Mouse (Mus musculus) neural tube, embryonic 15.5 days (tissue): ENCODE measurements at regions not wholly inside any gene's neighbourhood (a gene's known extent, or its start where the extent isn't known, plus 50 kb on each side); places are given as distances from the start of the nearest gene placed in this dataset.

Source experiments
- ATAC-seq: fragments of 200-750 bp; cut with Nextera tagmentation; 2 replicates; pipeline ENCODE4 v1.8.0; 2017; ENCODE audit warnings: mild to moderate bottlenecking, moderate TSS enrichment, moderate library complexity; ENCODE audit not compliant: low FRiP score
- H3K27ac ChIP-seq: fragments of 300-500 bp; sonication (generic); replicated peaks from 2 replicates; pipeline ENCODE4 v1.5.1; 2015; ENCODE audit warnings: mild to moderate bottlenecking, inconsistent platforms
- H3K27me3 ChIP-seq: fragments of 300-500 bp; sonication (generic); replicated peaks from 2 replicates; pipeline ENCODE4 v1.6.1; 2015; ENCODE audit warnings: inconsistent platforms
- H3K36me3 ChIP-seq: fragments of 300-500 bp; sonication (generic); 2 replicates; pipeline ENCODE4 v1.6.1; 2015; ENCODE audit warnings: inconsistent platforms
- H3K4me1 ChIP-seq: fragments of 300-500 bp; sonication (generic); 2 replicates; pipeline ENCODE4 v1.6.1; 2015; ENCODE audit warnings: inconsistent platforms
- H3K4me2 ChIP-seq: fragments of 300-500 bp; sonication (generic); 2 replicates; pipeline ENCODE4 v1.6.1; 2015; ENCODE audit warnings: inconsistent platforms, mild to moderate bottlenecking, moderate library complexity
- H3K4me3 ChIP-seq: fragments of 300-500 bp; sonication (generic); replicated peaks from 2 replicates; pipeline ENCODE4 v1.5.1; 2015; ENCODE audit warnings: mild to moderate bottlenecking, inconsistent platforms
- H3K9ac ChIP-seq: fragments of 300-500 bp; sonication (generic); replicated peaks from 2 replicates; pipeline ENCODE4 v1.6.1; 2015; ENCODE audit warnings: mild to moderate bottlenecking, inconsistent platforms
- H3K9me3 ChIP-seq: fragments of 300-500 bp; sonication (generic); replicated peaks from 2 replicates; pipeline ENCODE4 v1.6.1; 2016; ENCODE audit warnings: inconsistent platforms
- WGBS: fragments of 180-500 bp; shearing (Covaris S2); methylation state at CpG from one replicate; pipeline ENCODE4 v1.1.7; 2015; ENCODE audit warnings: mixed read lengths; 5-methylcytosine and 5-hydroxymethylcytosine counted together

DNA sequence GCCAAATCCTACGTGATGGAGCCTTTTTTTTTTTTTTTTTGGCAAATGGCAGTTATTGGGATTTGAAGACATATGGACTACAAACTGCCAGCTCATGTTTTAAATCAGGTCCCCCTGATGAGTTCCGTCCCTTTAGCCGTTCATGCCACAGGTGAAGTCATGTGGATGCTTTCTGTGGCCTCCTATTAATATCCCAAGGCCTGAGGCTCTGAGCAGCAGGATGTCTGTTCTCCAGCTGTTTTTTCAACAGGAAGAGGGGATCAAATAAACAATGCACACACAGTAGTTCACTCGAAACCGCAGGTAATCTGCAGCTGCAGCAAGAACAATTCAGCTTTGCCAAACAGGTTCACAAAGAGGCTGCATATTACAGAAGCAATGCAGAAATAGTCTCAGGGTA is 112.1 kb downstream of the Dusp6 start:
- no peaks in the 10 kb centered on the region for H3K9me3 ChIP-seq
- H3K27ac ChIP-seq = no peak overlapping the region
- no peaks in the 10 kb centered on the region for H3K27me3 ChIP-seq
- no peak for ATAC-seq
- no peaks in the 10 kb centered on the region for H3K36me3 ChIP-seq
- no peak overlapping the region for H3K4me3 ChIP-seq
- no peak overlapping the region for H3K9ac ChIP-seq
- 0 out of 2 replicates have a peak, but pooled peaks cover 8% of the 10 kb centered on the region for H3K4me1 ChIP-seq
- WGBS = 60% methylated on average over 5 of the region's 5 CpGs
- no peak overlapping the region for H3K4me2 ChIP-seq

DNA sequence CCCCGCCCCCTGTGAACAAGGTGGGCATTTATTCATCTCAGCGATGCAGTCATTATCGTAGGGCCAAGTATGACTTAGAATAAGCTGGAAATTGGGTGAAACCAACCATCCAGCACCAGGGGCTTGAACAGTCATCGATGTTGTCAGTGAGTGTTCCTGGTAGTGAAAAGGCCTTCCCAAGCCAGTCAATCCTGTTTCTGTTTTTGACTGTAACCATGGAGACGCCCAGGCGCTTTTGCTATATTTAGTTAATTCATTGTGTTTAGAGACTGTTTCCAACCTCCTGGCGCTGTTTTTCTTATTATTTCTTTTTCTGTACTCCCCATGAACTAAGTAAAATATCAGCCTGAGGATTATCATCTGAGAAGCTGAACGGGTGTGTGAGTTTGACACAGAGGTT is 113.4 kb downstream of the Dusp6 start:
- Histone ChIP-seq H3K36me3 (no peaks in the 10 kb centered on the region), H3K4me3 (no peak overlapping the region), H3K4me1 (0 out of 2 replicates have a peak, but pooled peaks cover 8% of the 10 kb centered on the region), H3K27me3 (no peaks in the 10 kb centered on the region), H3K4me2 (no peak overlapping the region), H3K9ac (no peak overlapping the region), H3K9me3 (no peaks in the 10 kb centered on the region), H3K27ac (no peak overlapping the region)
- ATAC-seq = no peak
- 77% methylated on average over 8 of the region's 8 CpGs for WGBS

DNA sequence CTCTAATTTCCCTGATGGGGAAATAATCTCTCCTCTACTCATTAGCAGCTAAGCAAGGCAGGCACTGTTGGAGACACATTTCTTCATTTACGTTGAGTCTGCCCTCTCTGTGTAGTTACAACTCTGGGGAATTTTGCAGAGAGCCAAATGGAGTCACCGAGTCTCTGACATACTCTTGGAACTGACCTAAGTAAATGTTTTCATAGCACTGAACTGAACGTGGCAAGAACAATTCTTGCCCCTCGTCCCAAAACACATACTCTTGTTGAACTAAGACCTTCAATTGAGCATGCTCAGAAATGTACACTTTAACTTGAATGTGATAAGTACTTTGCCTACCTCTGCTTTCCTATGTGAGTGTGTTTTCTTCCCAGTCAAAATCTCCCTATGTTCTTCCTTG is 114.5 kb downstream of the Dusp6 start:
- Histone ChIP-seq H3K9me3 (no peaks in the 10 kb centered on the region), H3K27me3 (no peaks in the 10 kb centered on the region), H3K4me1 (0 out of 2 replicates have a peak, but pooled peaks cover 8% of the 10 kb centered on the region), H3K4me3 (no peak overlapping the region), H3K4me2 (no peak overlapping the region), H3K27ac (no peak overlapping the region), H3K36me3 (no peaks in the 10 kb centered on the region), H3K9ac (no peak overlapping the region)
- 88% methylated on average over 4 of the region's 4 CpGs for WGBS
- no peak for ATAC-seq

DNA sequence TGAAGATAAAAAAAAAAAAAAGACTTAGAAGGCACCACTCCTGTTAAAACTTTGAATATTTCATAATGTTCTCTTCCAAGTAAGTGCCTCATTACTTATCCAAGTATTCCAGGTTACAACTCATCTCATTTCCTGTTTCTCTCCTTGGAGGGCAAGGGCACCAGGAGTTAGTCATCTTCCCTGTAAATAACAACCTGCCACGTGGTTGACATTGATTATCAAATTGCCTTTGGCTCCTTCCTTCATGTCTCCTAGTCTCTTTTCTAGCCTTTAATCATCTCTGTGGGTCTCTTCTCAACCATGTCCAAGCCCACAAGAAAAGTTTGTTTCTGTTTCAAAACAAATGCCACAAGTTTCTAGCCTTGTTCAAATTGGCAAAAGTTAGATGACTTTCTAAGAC is 116.1 kb downstream of the Dusp6 start:
- H3K27me3 ChIP-seq = no peaks in the 10 kb centered on the region
- H3K9me3 ChIP-seq = no peaks in the 10 kb centered on the region
- no peak overlapping the region for H3K27ac ChIP-seq
- H3K9ac ChIP-seq = no peak overlapping the region
- H3K4me1 ChIP-seq = 0 out of 2 replicates have a peak, but pooled peaks cover 8% of the 10 kb centered on the region
- no peak for ATAC-seq
- WGBS = 72% methylated on average over 1 of the region's 1 CpGs
- H3K4me2 ChIP-seq = no peak overlapping the region
- no peaks in the 10 kb centered on the region for H3K36me3 ChIP-seq
- H3K4me3 ChIP-seq = no peak overlapping the region

DNA sequence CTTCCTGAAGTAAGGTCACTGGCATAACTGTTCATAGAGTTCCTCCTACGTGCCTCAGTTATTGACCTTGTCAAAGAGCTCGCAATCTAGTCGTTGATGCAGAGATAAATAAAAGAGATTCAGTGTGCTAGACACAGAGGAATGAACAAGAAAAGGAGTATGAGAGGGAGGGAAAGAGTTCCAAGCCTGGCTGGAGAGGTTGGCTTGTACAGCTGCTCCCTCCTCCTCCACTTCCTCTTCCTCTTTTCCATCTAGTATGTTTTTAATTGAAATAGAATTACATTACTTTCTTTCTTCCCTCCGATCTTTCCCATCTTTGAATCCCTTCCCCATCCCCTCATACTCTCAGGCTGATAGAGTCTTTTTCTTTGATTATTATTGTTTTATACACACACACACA is 117.1 kb downstream of the Dusp6 start:
- Histone ChIP-seq H3K4me3 (no peak overlapping the region), H3K36me3 (no peaks in the 10 kb centered on the region), H3K4me2 (no peak overlapping the region), H3K27ac (no peak overlapping the region), H3K9me3 (no peaks in the 10 kb centered on the region), H3K27me3 (no peaks in the 10 kb centered on the region), H3K9ac (no peak overlapping the region), H3K4me1 (0 out of 2 replicates have a peak, but pooled peaks cover 6% of the 10 kb centered on the region)
- no peak for ATAC-seq
- 93% methylated on average over 4 of the region's 4 CpGs for WGBS

DNA sequence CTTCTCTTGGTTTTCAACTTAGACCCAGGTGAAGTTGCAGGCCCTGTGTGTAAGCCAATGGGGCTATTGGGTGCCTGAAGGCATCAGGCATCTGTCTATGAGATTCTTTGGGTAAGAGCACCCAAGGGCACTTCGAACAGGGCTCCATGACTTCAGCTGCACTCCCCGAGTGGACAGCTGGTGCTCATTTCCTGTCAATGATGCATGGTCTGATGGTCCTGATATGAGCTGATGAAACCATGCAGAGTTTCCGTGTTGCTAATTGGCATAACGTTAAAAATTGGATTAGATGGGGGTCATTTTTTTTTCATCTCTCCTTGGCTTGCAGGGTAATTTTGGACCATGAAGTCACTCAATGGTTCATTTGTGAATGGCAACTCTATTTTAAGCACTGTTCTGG is 120.0 kb downstream of the Dusp6 start:
- H3K36me3 ChIP-seq = no peaks in the 10 kb centered on the region
- no peak overlapping the region for H3K4me2 ChIP-seq
- H3K27ac ChIP-seq = no peak overlapping the region
- no peaks in the 10 kb centered on the region for H3K4me1 ChIP-seq
- no peak overlapping the region for H3K9ac ChIP-seq
- H3K9me3 ChIP-seq = no peaks in the 10 kb centered on the region
- H3K27me3 ChIP-seq = no peaks in the 10 kb centered on the region
- H3K4me3 ChIP-seq = no peak overlapping the region
- no peak for ATAC-seq
- 64% methylated on average over 4 of the region's 4 CpGs for WGBS

DNA sequence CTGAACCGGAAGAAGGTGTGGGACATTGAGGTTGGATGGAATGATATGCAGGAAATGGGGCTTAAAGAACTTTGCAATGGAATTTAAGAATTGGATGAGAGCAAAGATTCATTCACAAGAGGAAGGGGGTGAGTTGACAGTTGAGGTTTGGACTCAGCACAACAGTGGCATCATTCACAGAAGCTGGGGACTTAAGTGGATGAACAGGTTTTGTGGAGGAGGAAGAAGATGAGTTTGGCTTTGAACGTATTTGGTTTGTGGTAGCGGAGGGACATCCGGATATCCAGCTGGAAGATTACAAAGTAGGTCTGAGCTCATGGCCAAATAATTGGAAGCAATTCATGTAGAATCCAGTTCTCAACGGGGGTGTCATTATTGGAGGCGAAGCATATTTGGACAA is 121.3 kb downstream of the Dusp6 start:
- ATAC-seq = no peak

DNA sequence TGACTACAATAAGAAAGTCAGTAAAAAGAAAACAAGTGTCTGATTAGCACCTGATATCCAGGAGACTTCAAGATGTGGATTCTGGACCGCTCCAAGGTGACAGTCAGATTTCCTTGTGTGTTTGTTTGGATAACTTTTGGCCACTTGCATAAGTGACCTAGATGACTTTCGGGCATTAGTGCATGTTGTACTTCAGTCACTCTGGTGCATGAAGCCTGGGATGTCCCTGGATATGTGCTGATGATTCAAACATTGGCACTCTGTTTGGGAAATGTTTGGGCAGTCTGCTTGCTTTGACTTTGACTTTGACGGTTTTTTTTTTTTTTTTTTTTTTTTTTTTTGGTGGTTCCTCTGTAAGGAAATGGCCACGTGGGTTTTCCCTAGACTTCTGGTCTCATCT is 121.8 kb downstream of the Dusp6 start:
- WGBS = 82% methylated on average over 4 of the region's 4 CpGs
- no peaks in the 10 kb centered on the region for H3K27me3 ChIP-seq
- H3K4me3 ChIP-seq = no peak overlapping the region
- no peak for ATAC-seq
- no peaks in the 10 kb centered on the region for H3K36me3 ChIP-seq
- no peak overlapping the region for H3K9ac ChIP-seq
- H3K4me2 ChIP-seq = no peak overlapping the region
- H3K9me3 ChIP-seq = no peaks in the 10 kb centered on the region
- no peak overlapping the region for H3K27ac ChIP-seq
- H3K4me1 ChIP-seq = no peaks in the 10 kb centered on the region

More for the DNA sequence above, 121.3 kb downstream of the Dusp6 start:
- Histone ChIP-seq H3K9ac (no peak overlapping the region), H3K4me3 (no peak overlapping the region), H3K9me3 (no peaks in the 10 kb centered on the region), H3K4me1 (no peaks in the 10 kb centered on the region), H3K27ac (no peak overlapping the region), H3K36me3 (no peaks in the 10 kb centered on the region), H3K4me2 (no peak overlapping the region), H3K27me3 (no peaks in the 10 kb centered on the region)
- WGBS = 98% methylated on average over 6 of the region's 6 CpGs

DNA sequence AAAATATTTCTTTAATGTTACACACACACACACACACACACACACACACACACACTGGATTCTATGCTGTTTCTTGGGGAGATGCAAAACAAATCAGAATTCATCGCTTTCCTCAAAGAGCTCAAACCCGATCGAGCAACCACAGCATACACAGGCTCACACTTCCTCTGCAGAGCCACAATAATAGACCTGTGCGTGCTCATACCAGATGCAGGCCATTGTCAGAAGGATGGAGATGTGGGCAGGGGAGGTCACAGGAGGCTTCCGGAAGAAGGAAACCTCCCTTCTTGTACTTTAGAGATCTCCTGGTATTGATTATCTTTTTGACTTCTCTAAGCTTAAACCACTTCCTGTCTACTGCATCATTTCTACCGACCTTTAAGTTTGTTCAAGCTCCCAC is 122.8 kb downstream of the Dusp6 start:
- H3K36me3 ChIP-seq = no peaks in the 10 kb centered on the region
- H3K4me2 ChIP-seq = no peak overlapping the region
- no peak overlapping the region for H3K27ac ChIP-seq
- H3K9ac ChIP-seq = no peak overlapping the region
- no peaks in the 10 kb centered on the region for H3K4me1 ChIP-seq
- no peaks in the 10 kb centered on the region for H3K9me3 ChIP-seq
- no peak overlapping the region for H3K4me3 ChIP-seq
- no peaks in the 10 kb centered on the region for H3K27me3 ChIP-seq
- 82% methylated on average over 6 of the region's 6 CpGs for WGBS
- no peak for ATAC-seq

DNA sequence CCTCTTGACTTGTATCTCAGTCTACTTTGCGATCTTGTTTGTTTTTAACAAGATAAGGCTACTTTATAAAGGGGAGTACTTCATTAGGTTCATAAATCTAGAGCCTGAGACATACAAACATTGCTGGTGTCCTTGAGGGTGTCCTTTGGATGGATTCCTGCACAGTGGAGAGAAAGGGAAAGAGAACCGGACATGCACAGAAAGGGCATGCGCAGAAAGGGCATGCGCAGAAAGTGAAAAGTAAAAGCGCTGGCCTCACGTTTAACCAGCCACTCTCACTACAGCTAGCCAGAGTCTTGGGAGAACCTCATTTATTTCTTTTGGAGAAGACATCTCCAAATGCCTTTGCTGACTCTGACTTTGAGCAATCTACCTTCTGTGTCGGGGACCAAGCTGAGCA is 125.5 kb downstream of the Dusp6 start:
- Histone ChIP-seq H3K4me3 (no peak overlapping the region), H3K9ac (no peak overlapping the region), H3K27ac (no peak overlapping the region), H3K4me1 (no peaks in the 10 kb centered on the region), H3K4me2 (no peak overlapping the region), H3K36me3 (no peaks in the 10 kb centered on the region), H3K27me3 (no peaks in the 10 kb centered on the region), H3K9me3 (no peaks in the 10 kb centered on the region)
- ATAC-seq = no peak
- 92% methylated on average over 7 of the region's 7 CpGs for WGBS

DNA sequence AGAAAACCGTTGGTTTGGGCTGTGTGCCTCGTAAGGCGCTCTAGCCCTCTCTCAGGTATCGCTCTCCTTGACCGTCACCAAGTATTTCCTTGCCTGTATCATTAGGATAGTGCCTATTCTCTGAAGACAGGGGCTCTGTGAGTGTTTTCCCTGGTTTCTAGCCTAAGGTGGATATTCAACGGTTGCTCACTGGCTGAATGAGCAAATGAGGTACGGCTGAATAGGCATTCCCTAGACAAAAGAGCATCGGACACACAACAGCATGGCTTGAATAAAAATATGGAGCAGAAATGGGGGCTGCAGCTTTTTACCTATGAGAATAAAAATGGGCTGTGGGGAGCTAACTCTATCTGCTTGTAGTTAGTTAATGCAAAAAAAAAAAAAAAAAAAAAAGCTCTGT is 126.0 kb downstream of the Dusp6 start:
- Histone ChIP-seq H3K4me2 (no peak overlapping the region), H3K4me1 (no peaks in the 10 kb centered on the region), H3K27ac (no peak overlapping the region), H3K9me3 (no peaks in the 10 kb centered on the region), H3K27me3 (no peaks in the 10 kb centered on the region), H3K9ac (no peak overlapping the region), H3K4me3 (no peak overlapping the region), H3K36me3 (no peaks in the 10 kb centered on the region)
- WGBS = 77% methylated on average over 8 of the region's 8 CpGs
- ATAC-seq = no peak

DNA sequence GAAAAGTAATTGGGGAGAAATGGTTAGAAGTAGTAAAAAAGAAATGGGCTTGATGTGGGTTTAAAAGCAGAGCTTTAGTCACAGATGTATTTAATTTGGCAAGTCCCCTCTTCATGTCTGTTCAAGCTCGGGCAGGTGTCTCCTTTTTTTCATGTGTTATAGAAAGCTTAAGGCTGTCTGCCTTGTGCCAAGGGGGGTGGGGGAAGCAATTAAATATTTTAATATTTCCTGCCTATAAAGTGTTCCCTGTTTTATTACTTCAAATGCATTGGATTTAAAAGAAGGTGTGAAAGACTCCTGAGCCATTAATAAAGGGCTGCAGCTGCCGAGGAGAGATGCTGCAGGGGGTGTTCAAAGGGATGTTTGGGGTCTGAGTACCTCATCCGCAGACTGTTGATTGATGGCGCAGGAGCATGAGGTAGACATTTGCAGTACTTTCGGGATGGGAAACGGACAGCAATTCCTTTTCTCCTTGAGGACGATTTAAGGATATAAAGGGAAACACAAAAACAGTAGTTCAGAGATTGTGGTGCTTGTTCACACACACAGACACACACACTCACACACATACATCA is 127.7 kb downstream of the Dusp6 start:
- 52% methylated on average over 7 of the region's 7 CpGs for WGBS
- no peak overlapping the region for H3K4me2 ChIP-seq
- no peak overlapping the region for H3K27ac ChIP-seq
- H3K36me3 ChIP-seq = no peaks in the 10 kb centered on the region
- H3K9ac ChIP-seq = no peak overlapping the region
- ATAC-seq = no peak
- no peak overlapping the region for H3K4me3 ChIP-seq
- no peaks in the 10 kb centered on the region for H3K4me1 ChIP-seq
- H3K9me3 ChIP-seq = no peaks in the 10 kb centered on the region
- no peaks in the 10 kb centered on the region for H3K27me3 ChIP-seq

DNA sequence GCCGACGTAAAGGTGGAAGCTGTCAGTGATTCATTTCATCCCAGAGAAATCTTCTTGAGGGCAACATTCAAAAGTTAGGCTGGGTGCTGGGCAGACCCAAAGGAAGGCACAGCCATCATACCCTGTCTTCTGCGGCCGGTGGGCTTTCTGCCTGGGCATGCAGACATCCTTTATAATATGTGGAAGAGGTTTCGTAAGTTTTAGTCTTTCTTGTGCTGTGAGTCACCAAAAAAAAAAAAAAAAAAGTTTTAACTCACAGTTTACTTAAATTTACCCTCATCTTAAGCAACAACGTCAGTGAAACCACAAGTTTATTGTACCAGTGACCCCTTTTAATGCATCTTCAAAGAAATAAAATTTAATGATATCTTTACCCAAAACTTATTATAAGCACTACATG is 128.7 kb downstream of the Dusp6 start:
- Histone ChIP-seq H3K4me2 (no peak overlapping the region), H3K4me1 (no peaks in the 10 kb centered on the region), H3K27ac (no peak overlapping the region), H3K36me3 (no peaks in the 10 kb centered on the region), H3K9me3 (no peaks in the 10 kb centered on the region), H3K4me3 (no peak overlapping the region), H3K9ac (no peak overlapping the region), H3K27me3 (no peaks in the 10 kb centered on the region)
- 92% methylated on average over 6 of the region's 6 CpGs for WGBS
- ATAC-seq = no peak
